ENCODE assay signal across 9 mouse cellular contexts in genomic region chr6:144902267-144902995, GRCm38 (mm10).
DNase-seq lines count a peak whose midpoint lies in the region; ATAC-seq and TF ChIP-seq lines count a peak whose summit lies in the region.
"Had no signal": no experiment of that assay in that cellular context is flagged by ENCODE, and none has a peak within 500 bp of the region (broad histone marks: within the 10 kb centered on the region; RNA-seq: fewer than 3 reads in every experiment).

No protein-coding gene starts in this region.

- peak overlapping the region; percentile 43 for H3ac ChIP-seq in C2C12 (ENCODE audit: control insufficient read depth, insufficient read length, low read depth)

- H3K79me3 ChIP-seq in C2C12 (ENCODE audit: low read depth) = no peaks in the 10 kb centered on the region

- peak; percentile 77 for ATAC-seq in liver, embryonic 15.5 days (ENCODE audit: insufficient read depth)

- H3K9me3 ChIP-seq in liver, embryonic 15.5 days (replicated peaks) = no peaks in the 10 kb centered on the region
- H3K9me3 ChIP-seq: embryonic facial prominence, embryonic 13.5 days had no signal

- peak; percentile 91 for DNase-seq in NIH3T3 (ENCODE audit: low read depth)
- DNase-seq in gastrocnemius, postnatal 4 days (ENCODE audit: low spot score in 2 of 2) = peak; percentile 22 to 28
- DNase-seq in spleen, adult 12 weeks (ENCODE audit: low spot score) = peak; percentile 68
- DNase-seq in cerebellum, adult 11-12 months = no peak
- DNase-seq in cerebellum, postnatal 4 days (ENCODE audit: low spot score in 2 of 2) = no peak
- no peak for DNase-seq in frontal cortex, postnatal 10 days (ENCODE audit: low spot score in 2 of 2)

- H3K36me3 ChIP-seq in C2C12 (ENCODE audit: control insufficient read depth, insufficient read depth) = no peaks in the 10 kb centered on the region
- H3K36me3 ChIP-seq in liver, embryonic 15.5 days (replicated peaks) = no peaks in the 10 kb centered on the region
- H3K36me3 ChIP-seq: embryonic facial prominence, embryonic 13.5 days had no signal

- TF ChIP-seq CTCF in C2C12 (IDR thresholded peaks at IDR 0.05; ENCODE audit: control insufficient read depth, insufficient read depth, insufficient read length) = no peak

- 0 out of 2 replicates have a peak overlapping the region, but pooled peaks have one; percentile 20 for H3K9ac ChIP-seq in liver, embryonic 15.5 days
- H3K9ac ChIP-seq: embryonic facial prominence, embryonic 13.5 days had no signal

- WGBS in liver, embryonic 15.5 days (ENCODE audit: insufficient replicate concordance) = 28% methylated on average over 20 of the region's 20 CpGs

- peak overlapping the region; percentile 83 for H3K27ac ChIP-seq in liver, embryonic 15.5 days (replicated peaks)
- H3K27ac ChIP-seq: embryonic facial prominence, embryonic 13.5 days had no signal

- H3K4me3 ChIP-seq in C2C12 (ENCODE audit: insufficient read depth, poor library complexity, severe bottlenecking) = peak overlapping the region; percentile 39
- H3K4me3 ChIP-seq in liver, embryonic 15.5 days (replicated peaks) = peak overlapping the region; percentile 41
- H3K4me3 ChIP-seq: embryonic facial prominence, embryonic 13.5 days had no signal

- H3K4me1 ChIP-seq in liver, embryonic 15.5 days (replicated peaks) = peaks cover 29% of the 10 kb centered on the region

- H3K27me3 ChIP-seq in C2C12 (ENCODE audit: control insufficient read depth, insufficient read depth, insufficient read length) = no peaks in the 10 kb centered on the region
- peaks cover 20% of the 10 kb centered on the region; the same call in 1 of the 2 replicates for H3K27me3 ChIP-seq in liver, embryonic 15.5 days

- H3K4me2 ChIP-seq in liver, embryonic 15.5 days = peak overlapping the region; percentile 72
- H3K4me2 ChIP-seq: embryonic facial prominence, embryonic 13.5 days had no signal

- no peaks in the 10 kb centered on the region for H3K79me2 ChIP-seq in C2C12 (ENCODE audit: control insufficient read depth, insufficient read depth)

TF ChIP-seq in C2C12, 6 proteins besides CTCF, POLR2A, EP300 and RAD21:
- TF ChIP-seq CEBPB (IDR thresholded peaks at IDR 0.05; ENCODE audit: low read depth) (peak; percentile 4), USF1 (IDR thresholded peaks at IDR 0.05; ENCODE audit: low read depth) (no peak), FOSL1 (IDR thresholded peaks at IDR 0.05; ENCODE audit: insufficient read depth, low read length, poor library complexity, severe bottlenecking) (peak; percentile 83), MYOD1 (IDR thresholded peaks at IDR 0.05; ENCODE audit: control insufficient read depth, insufficient read length, low read depth) (no peak), MAX (IDR thresholded peaks at IDR 0.05) (peak; percentile 82), MYOG (IDR thresholded peaks at IDR 0.05; ENCODE audit: control insufficient read depth, extremely low read depth, insufficient read length) (no peak)

Comparison
In these comparisons a context has a peak if more than half of its experiments do, and no peak if none do; other contexts are left out.
1. DNase-seq: peak in NIH3T3 (single experiment), gastrocnemius, postnatal 4 days (2 of 2) and spleen, adult 12 weeks (single experiment); none in cerebellum, adult 11-12 months (single experiment), cerebellum, postnatal 4 days (0 of 2) and frontal cortex, postnatal 10 days (0 of 2).